Mouse (Mus musculus): Measurements from ENCODE around the gene Ltbp4. TPM values are rescaled to one million over a fixed set of nuclear protein-coding genes. Genes with fewer than 3 reads are reported as not detected.

Ltbp4 gene
- polyA plus RNA-seq, 1 experiment from 2014 or later, result 7.0 TPM

GRCm38 (mm10) chr7:27345444-27345843 is 8.0 kb upstream of the Ltbp4 start:
- Histone ChIP-seq H3K4me2 (ENCODE audit: low read depth) (no peak overlapping the region), H3K36me3 (ENCODE audit: control insufficient read depth, insufficient read depth, low read length) (peaks cover 6% of the 10 kb centered on the region; the same call in 1 of the 2 replicates), H3K4me1 (ENCODE audit: control insufficient read depth, insufficient read depth, low read length) (no peaks in the 10 kb centered on the region), H3K27ac (ENCODE audit: low read depth, low read length) (no peak overlapping the region), H3K9me3 (ENCODE audit: control insufficient read depth, low read length) (no peaks in the 10 kb centered on the region), H3K27me3 (ENCODE audit: control insufficient read depth, insufficient read depth, low read length) (no peaks in the 10 kb centered on the region), H3K4me3 (ENCODE audit: low read depth, low read length) (no peak overlapping the region), H3K9ac (ENCODE audit: low read length) (no peak overlapping the region)
- 18% methylated on average over 6 of the region's 6 CpGs for WGBS
- DNase-seq (ENCODE audit: low spot score), result no peak
- ATAC-seq (ENCODE audit: insufficient read depth, low FRiP score, low TSS enrichment), result no peak; the same call in 1 of the 2 replicates

DNA sequence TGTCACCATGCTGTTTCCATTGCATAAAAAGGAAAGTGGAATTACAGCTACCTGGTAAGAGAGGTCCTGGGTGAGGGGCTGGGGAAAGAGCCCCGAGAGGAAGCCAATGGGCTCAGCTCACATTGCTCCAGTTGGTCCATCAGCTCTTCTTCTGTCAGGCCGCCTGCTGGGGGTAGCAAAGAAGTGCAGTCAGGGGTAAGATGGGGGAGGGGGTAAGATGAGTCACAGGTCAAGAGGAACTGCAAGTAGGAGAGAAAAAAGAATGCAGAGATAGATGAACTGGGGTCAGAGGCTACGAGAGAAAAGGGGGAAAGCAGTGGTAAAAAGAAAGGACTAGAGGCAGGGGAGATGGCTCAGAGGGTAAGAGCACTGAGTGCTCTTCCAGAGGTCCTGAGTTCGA is 5.1 kb upstream of the Ltbp4 start:
- Histone ChIP-seq H3K4me2 (ENCODE audit: low read depth) (no peak overlapping the region), H3K4me1 (ENCODE audit: control insufficient read depth, insufficient read depth, low read length) (no peaks in the 10 kb centered on the region), H3K36me3 (ENCODE audit: control insufficient read depth, insufficient read depth, low read length) (peaks cover 2% of the 10 kb centered on the region; the same call in 1 of the 2 replicates), H3K4me3 (ENCODE audit: low read depth, low read length) (no peak overlapping the region), H3K9ac (ENCODE audit: low read length) (no peak overlapping the region), H3K27ac (ENCODE audit: low read depth, low read length) (no peak overlapping the region), H3K27me3 (ENCODE audit: control insufficient read depth, insufficient read depth, low read length) (peaks cover 7% of the 10 kb centered on the region; the same call in 1 of the 2 replicates), H3K9me3 (ENCODE audit: control insufficient read depth, low read length) (no peaks in the 10 kb centered on the region)
- no peak for ATAC-seq (ENCODE audit: insufficient read depth, low FRiP score, low TSS enrichment)
- no peak for DNase-seq (ENCODE audit: low spot score)
- WGBS, result 40% methylated on average over 4 of the region's 4 CpGs

DNA sequence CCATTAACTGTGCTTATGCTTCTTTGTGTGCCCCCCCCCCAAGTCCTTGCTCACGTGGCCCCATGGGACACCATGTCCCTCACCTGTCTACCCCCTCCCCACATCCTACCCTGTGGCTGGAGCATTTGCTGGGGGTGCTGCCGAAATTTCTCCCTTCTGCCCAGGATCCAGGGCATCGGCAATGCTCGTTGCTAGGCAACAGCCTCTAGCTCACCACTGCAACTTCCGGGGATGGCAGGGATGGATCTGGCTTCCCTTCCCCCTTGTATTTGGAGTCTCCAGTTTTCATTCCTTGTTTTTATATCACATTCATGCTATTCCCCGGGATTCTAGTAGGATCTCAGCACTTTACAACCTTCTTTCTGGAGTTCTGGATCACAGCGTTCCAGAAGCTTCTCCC is 2.0 kb upstream of the Ltbp4 start:
- WGBS, result 33% methylated on average over 7 of the region's 7 CpGs
- no peak for ATAC-seq (ENCODE audit: insufficient read depth, low FRiP score, low TSS enrichment)
- no peak overlapping the region for H3K27ac ChIP-seq (ENCODE audit: low read depth, low read length)
- no peak overlapping the region for H3K4me3 ChIP-seq (ENCODE audit: low read depth, low read length)
- 0 out of 2 replicates have a peak overlapping the region, but pooled peaks have one; percentile 2 for H3K4me2 ChIP-seq (ENCODE audit: low read depth)
- H3K36me3 ChIP-seq (ENCODE audit: control insufficient read depth, insufficient read depth, low read length), result peaks cover 2% of the 10 kb centered on the region; the same call in 1 of the 2 replicates
- peaks cover 5% of the 10 kb centered on the region; the same call in 1 of the 2 replicates for H3K4me1 ChIP-seq (ENCODE audit: control insufficient read depth, insufficient read depth, low read length)
- no peaks in the 10 kb centered on the region for H3K9me3 ChIP-seq (ENCODE audit: control insufficient read depth, low read length)
- H3K9ac ChIP-seq (ENCODE audit: low read length), result no peak overlapping the region
- H3K27me3 ChIP-seq (ENCODE audit: control insufficient read depth, insufficient read depth, low read length), result peaks cover 35% of the 10 kb centered on the region
- DNase-seq (ENCODE audit: low spot score), result no peak

DNA sequence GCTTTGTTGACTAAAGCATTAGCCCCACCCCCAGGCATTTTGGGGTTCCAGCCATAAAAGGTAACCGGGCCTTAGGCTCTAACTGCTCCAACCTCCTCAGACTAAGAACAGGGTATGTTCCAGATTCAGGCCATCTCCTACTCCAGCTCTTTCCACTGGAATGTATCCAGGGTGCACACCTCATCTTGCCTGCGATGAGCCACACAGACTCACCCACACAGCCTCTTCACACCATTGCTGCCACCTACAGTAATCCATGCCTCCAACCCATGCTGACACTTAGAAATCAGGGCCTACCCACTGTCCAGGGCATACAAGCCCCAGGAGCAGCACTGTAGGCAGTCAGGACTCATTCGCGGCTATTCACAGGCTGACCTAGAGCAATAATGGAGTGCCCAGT is 1.6 kb upstream of the Ltbp4 start:
- H3K9ac ChIP-seq (ENCODE audit: low read length), result no peak overlapping the region

GRCm38 (mm10) chr7:27335928-27336823 is 1.3 kb downstream of the Ltbp4 start:
- H3K4me2 ChIP-seq (ENCODE audit: low read depth), result peak overlapping the region; percentile 61
- DNase-seq (ENCODE audit: low spot score), result peak; percentile 91
- under 1% methylated on average over 47 of the region's 47 CpGs for WGBS
- H3K27ac ChIP-seq (ENCODE audit: low read depth, low read length), result no peak overlapping the region
- peaks cover 69% of the 10 kb centered on the region for H3K27me3 ChIP-seq (ENCODE audit: control insufficient read depth, insufficient read depth, low read length)
- H3K4me1 ChIP-seq (ENCODE audit: control insufficient read depth, insufficient read depth, low read length), result peaks cover 8% of the 10 kb centered on the region
- no peaks in the 10 kb centered on the region for H3K9me3 ChIP-seq (ENCODE audit: control insufficient read depth, low read length)
- ATAC-seq (ENCODE audit: insufficient read depth, low FRiP score, low TSS enrichment), result peak; percentile 75
- H3K4me3 ChIP-seq (ENCODE audit: low read depth, low read length), result peak overlapping the region; percentile 38
- H3K36me3 ChIP-seq (ENCODE audit: control insufficient read depth, insufficient read depth, low read length), result no peaks in the 10 kb centered on the region; the same call in 1 of the 2 replicates
- peak overlapping the region; percentile 19; the same call in 1 of the 2 replicates for H3K9ac ChIP-seq (ENCODE audit: low read length)

More for the DNA sequence above, 1.6 kb upstream of the Ltbp4 start:
- Histone ChIP-seq H3K27me3 (ENCODE audit: control insufficient read depth, insufficient read depth, low read length) (peaks cover 39% of the 10 kb centered on the region), H3K4me3 (ENCODE audit: low read depth, low read length) (no peak overlapping the region), H3K27ac (ENCODE audit: low read depth, low read length) (no peak overlapping the region), H3K36me3 (ENCODE audit: control insufficient read depth, insufficient read depth, low read length) (peaks cover 2% of the 10 kb centered on the region; the same call in 1 of the 2 replicates), H3K4me2 (ENCODE audit: low read depth) (0 out of 2 replicates have a peak overlapping the region, but pooled peaks have one; percentile 2), H3K9me3 (ENCODE audit: control insufficient read depth, low read length) (no peaks in the 10 kb centered on the region), H3K4me1 (ENCODE audit: control insufficient read depth, insufficient read depth, low read length) (peaks cover 5% of the 10 kb centered on the region; the same call in 1 of the 2 replicates)
- DNase-seq (ENCODE audit: low spot score), result no peak
- no peak for ATAC-seq (ENCODE audit: insufficient read depth, low FRiP score, low TSS enrichment)
- 68% methylated on average over 4 of the region's 4 CpGs for WGBS

- H3K4me2 ChIP-seq (ENCODE audit: low read depth), result no peak overlapping the region
- ATAC-seq (ENCODE audit: insufficient read depth, low FRiP score, low TSS enrichment), result no peak
- no peak overlapping the region for H3K9ac ChIP-seq (ENCODE audit: low read length)
- H3K4me1 ChIP-seq (ENCODE audit: control insufficient read depth, insufficient read depth, low read length), result peaks cover 12% of the 10 kb centered on the region
- no peaks in the 10 kb centered on the region for H3K36me3 ChIP-seq (ENCODE audit: control insufficient read depth, insufficient read depth, low read length)
- WGBS, result 51% methylated on average over 15 of the region's 15 CpGs
- DNase-seq (ENCODE audit: low spot score), result no peak
- H3K4me3 ChIP-seq (ENCODE audit: low read depth, low read length), result no peak overlapping the region
- no peak overlapping the region for H3K27ac ChIP-seq (ENCODE audit: low read depth, low read length)
- H3K27me3 ChIP-seq (ENCODE audit: control insufficient read depth, insufficient read depth, low read length), result peaks cover 79% of the 10 kb centered on the region
- no peaks in the 10 kb centered on the region for H3K9me3 ChIP-seq (ENCODE audit: control insufficient read depth, low read length)
Measured at GRCm38 (mm10) chr7:27335011-27335720, 2.3 kb downstream of the Ltbp4 start.

- no peaks in the 10 kb centered on the region for H3K9me3 ChIP-seq (ENCODE audit: control insufficient read depth, low read length)
- 2% methylated on average over 32 of the region's 32 CpGs for WGBS
- ATAC-seq (ENCODE audit: insufficient read depth, low FRiP score, low TSS enrichment) (no peak), DNase-seq (ENCODE audit: low spot score) (no peak)
- H3K4me1 ChIP-seq (ENCODE audit: control insufficient read depth, insufficient read depth, low read length), result peaks cover 12% of the 10 kb centered on the region
- no peaks in the 10 kb centered on the region for H3K36me3 ChIP-seq (ENCODE audit: control insufficient read depth, insufficient read depth, low read length)
- H3K4me2 ChIP-seq (ENCODE audit: low read depth), result peak overlapping the region; percentile 16; the same call in 1 of the 2 replicates
- H3K4me3 ChIP-seq (ENCODE audit: low read depth, low read length), result no peak overlapping the region
- H3K27me3 ChIP-seq (ENCODE audit: control insufficient read depth, insufficient read depth, low read length), result peaks cover 86% of the 10 kb centered on the region
- H3K27ac ChIP-seq (ENCODE audit: low read depth, low read length), result no peak overlapping the region
- no peak overlapping the region for H3K9ac ChIP-seq (ENCODE audit: low read length)
Measured at GRCm38 (mm10) chr7:27334405-27334911, 3.0 kb downstream of the Ltbp4 start.

DNA sequence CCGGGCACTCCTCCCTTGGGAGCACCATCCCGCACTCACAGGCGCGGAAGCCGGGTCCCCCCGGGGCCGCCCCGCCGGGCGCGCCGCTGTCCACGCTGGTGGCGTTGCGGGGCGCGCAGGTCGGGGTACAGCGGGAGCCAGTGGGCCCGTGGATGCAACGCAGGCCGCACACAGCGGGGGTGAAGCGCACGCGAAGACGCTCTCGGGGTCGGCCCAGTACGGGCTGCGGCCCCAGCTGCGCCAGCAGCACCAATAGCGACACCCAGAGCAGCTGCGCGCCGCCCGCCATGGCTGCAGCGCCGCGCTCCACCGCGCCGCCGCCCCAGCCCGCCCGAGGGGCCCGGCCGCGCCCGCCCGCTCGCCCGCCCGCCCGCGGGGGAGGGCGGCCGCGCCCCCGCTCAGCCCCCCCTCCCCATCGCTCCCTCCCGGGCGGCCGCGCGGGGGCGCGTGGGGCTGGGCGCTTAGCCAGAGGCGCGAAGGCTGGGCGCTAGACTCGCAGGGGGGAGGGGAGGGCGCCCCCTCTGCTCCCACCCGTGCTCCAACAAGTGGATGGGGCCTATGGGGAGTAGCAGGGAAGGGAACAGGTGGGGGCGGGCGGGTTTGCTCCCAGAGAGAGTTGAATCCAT is 4.1 kb downstream of the Ltbp4 start:
- Histone ChIP-seq H3K27me3 (ENCODE audit: control insufficient read depth, insufficient read depth, low read length) (peaks cover 95% of the 10 kb centered on the region), H3K27ac (ENCODE audit: low read depth, low read length) (no peak overlapping the region), H3K9ac (ENCODE audit: low read length) (peak overlapping the region; percentile 36), H3K4me1 (ENCODE audit: control insufficient read depth, insufficient read depth, low read length) (peaks cover 12% of the 10 kb centered on the region), H3K9me3 (ENCODE audit: control insufficient read depth, low read length) (no peaks in the 10 kb centered on the region), H3K36me3 (ENCODE audit: control insufficient read depth, insufficient read depth, low read length) (no peaks in the 10 kb centered on the region), H3K4me3 (ENCODE audit: low read depth, low read length) (peak overlapping the region; percentile 37), H3K4me2 (ENCODE audit: low read depth) (peak overlapping the region; percentile 67)
- no peak for ATAC-seq (ENCODE audit: insufficient read depth, low FRiP score, low TSS enrichment)
- peak; percentile 33 for DNase-seq (ENCODE audit: low spot score)
- WGBS, result under 1% methylated on average over 44 of the region's 77 CpGs
